Mouse (Mus musculus) limb, embryonic 11.5 days (tissue): ENCODE data around the gene Scrt2. TPM values are rescaled to one million over a fixed set of nuclear protein-coding genes. Genes with fewer than 3 reads are reported as not detected.

Experiments used
- polyA plus RNA-seq: library from polyadenylated mRNA; unstranded; fragments of >200 nt; fragmentation: Nextera tagmentation; extraction: Ambion mirVana; gene quantifications from 2 replicates; pipeline ENCODE4 v1.2.1, GENCODE M21; 2014

Scrt2 gene
- polyA plus RNA-seq, 1 experiment from 2014 or later, result 0.07 TPM

Other genes starting within 250 kb of the Scrt2 start
- 5.2 and 5.8 TPM in 2 replicates for gene Rspo4, start 238.6 kb upstream of the Scrt2 start, polyA plus RNA-seq
- 0.23 TPM in 1 of 2 replicates, not detected in the other for gene Angpt4, start 170.3 kb upstream of the Scrt2 start, polyA plus RNA-seq
- gene Fam110a, start 101.3 kb upstream of the Scrt2 start, polyA plus RNA-seq, result 31.7 and 32.9 TPM in 2 replicates
- 0.82 and 0.88 TPM in 2 replicates for gene Slc52a3, start 85.0 kb upstream of the Scrt2 start, polyA plus RNA-seq
- gene Srxn1, start 24.0 kb downstream of the Scrt2 start, polyA plus RNA-seq, result 8.2 and 8.9 TPM in 2 replicates
- gene Tcf15, start 62.0 kb downstream of the Scrt2 start, polyA plus RNA-seq, result 20.2 and 25.2 TPM in 2 replicates
- 65.9 and 86.5 TPM in 2 replicates for gene Csnk2a1, start 145.3 kb downstream of the Scrt2 start, polyA plus RNA-seq
- gene Tbc1d20, start 212.3 kb downstream of the Scrt2 start, polyA plus RNA-seq, result 30.5 and 35.4 TPM in 2 replicates